Mouse (Mus musculus) A20 (cell line): ENCODE results near the gene Iqcg.
A peak's percentile ranks its signal among the peaks of the same experiment; 100 is the strongest.

ENCODE experiments used
- DNase-seq: peaks from one replicate; pipeline ENCODE4 v3.0.0-alpha.2; 2011; ENCODE audit warnings: low read depth, low spot score

The Iqcg gene

DNA sequence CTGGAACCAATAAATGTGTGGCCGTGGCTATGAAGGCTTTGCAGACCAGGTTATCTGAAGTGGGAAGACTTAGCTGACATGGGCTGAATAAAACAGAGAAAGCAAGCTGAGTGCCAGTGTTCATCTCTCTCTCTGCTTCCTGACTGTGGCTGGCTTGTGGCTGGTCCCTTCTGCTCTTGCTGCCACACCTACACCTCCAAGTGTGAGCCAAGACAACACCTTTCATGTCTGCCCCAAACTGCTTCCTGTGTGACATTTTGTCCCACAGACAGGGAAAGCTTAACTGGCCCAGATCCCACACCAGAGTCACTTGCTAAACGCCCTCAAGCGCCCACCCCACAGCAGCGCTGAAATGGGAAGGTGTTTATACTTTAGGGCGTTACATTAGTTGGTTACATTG, 2.9 kb downstream of the Iqcg start:
- no peak for DNase-seq

DNA sequence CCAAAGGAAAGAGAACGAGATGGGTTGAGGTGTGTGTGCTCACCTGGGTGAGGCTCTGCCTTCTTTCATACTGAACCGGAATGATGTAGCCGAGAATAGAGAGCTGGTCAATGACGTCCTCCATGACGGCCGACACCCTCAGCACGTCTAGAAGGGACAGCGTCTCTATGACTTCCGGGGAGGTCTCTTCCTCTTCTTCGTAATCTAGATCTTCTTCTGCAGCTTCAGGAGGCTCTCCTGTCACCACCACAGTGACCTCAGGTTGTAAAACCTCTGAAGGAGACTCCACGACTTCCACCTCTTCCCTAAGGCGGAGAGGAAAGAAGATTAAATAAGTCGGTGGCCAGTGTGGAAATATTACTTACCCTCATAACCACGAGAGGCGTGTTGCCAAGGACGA, 6.2 kb downstream of the Iqcg start:
- no peak for DNase-seq

GRCm38 (mm10) chr16:33048686-33049085, 7.3 kb downstream of the Iqcg start:
- no peak for DNase-seq

DNA sequence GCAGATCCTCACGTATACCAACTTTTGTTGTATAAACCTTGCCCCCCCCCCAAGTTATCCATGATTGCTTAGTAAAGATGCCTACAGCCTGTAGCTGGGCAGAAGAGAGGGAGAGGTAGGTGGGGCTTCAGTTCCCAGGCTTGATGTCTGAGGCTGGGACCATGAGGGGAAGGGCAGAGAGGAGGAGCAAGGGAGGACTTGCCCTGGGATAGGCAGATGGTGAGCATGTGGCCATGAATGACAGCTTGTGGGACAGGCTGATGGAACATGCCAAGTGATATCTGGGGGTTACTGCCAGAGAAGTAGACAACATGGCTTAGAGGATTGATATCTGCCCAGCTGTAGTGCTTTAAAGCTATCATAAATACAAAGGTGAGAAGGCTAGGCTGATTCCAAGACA, 8.0 kb downstream of the Iqcg start:
- DNase-seq: no peak

- peak; percentile 72 for DNase-seq
These were observed 12.8 kb downstream of the Iqcg start for GRCm38 (mm10) chr16:33043268-33043667.

- peak; percentile 16 for DNase-seq
These were observed 13.3 kb downstream of the Iqcg start for GRCm38 (mm10) chr16:33042682-33043081.

DNA sequence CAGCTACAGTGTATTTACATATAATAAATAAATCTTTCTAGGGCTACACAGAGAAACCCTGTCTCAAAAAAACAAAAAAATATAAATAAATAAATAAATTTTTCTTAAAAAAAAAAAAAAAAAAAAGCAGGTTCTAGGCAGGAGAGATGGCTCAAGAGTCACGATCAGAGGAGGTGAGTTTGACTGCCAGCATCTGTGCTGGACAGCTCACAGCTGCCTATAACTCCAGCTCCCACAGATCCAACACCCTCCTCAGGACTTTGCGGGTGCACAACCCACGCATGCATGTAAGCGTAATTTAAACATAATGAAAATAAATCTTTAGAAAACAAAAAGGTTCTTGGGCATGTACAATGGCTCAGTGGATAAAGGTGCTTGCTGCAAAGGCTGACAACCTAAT, 20.0 kb downstream of the Iqcg start:
- no peak for DNase-seq

GRCm38 (mm10) chr16:33026357-33026756, 29.7 kb downstream of the Iqcg start:
- DNase-seq: no peak

- DNase-seq: peak; percentile 57
These were observed 31.4 kb downstream of the Iqcg start for GRCm38 (mm10) chr16:33024456-33025104.

- peak; percentile 87 for DNase-seq
These were observed 32.3 kb downstream of the Iqcg start for GRCm38 (mm10) chr16:33023750-33024149.

DNA sequence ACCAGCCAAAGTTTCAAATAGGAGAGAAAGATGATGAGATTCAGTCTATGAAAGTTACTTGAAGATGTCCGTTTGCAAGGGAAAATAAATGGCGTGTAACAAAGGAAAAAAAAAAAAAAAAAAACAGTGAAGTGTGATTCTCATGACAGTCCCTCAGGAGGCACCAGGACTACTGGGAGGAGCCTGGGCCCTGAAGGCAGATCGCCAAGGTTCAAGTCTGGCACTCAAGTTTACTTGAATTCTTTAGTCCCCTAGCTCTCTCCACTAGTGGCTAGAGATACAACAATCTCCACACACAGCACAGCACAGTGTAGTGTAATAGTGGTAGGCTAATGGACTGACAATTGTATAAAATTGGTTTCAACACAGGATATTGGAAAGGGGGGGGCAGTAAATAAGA, 34.6 kb downstream of the Iqcg start:
- DNase-seq: no peak

DNA sequence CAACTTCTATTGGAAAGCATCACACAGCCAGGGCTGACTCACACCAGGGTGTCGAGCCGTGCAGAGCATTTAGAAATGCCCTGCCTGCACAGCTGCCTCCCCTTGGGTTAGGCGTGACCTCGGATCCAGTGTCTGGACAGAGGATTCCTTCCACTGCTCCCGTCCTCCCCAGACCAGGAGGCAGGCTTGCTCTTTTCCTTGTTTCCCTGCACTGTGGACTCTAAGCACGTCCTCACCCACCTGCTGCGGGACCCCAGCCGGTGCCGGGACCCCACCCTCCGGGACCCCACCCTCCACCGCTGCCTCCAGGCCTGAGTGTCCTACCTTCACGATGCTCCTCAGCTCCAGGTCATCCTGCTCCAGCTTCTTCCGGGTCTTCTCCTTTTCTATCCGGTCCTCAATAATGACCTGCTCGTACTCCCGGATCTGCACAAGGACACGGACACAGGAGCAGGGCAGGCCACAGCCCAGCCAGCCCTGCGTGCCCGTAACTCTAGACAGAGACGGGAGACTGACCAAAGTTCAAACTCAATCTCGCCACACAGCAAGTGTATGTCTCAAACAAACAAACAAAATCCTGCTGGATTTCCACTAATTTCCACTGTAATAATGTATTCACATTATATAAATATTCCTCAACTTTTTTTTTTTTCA, 36.8 kb downstream of the Iqcg start:
- no peak for DNase-seq

- DNase-seq: peak; percentile 26
These were observed 38.2 kb downstream of the Iqcg start for GRCm38 (mm10) chr16:33017677-33018349.

- DNase-seq: no peak
These were observed 40.0 kb downstream of the Iqcg start for GRCm38 (mm10) chr16:33015986-33016385.

GRCm38 (mm10) chr16:33015396-33015907, 40.6 kb downstream of the Iqcg start:
- no peak for DNase-seq

DNA sequence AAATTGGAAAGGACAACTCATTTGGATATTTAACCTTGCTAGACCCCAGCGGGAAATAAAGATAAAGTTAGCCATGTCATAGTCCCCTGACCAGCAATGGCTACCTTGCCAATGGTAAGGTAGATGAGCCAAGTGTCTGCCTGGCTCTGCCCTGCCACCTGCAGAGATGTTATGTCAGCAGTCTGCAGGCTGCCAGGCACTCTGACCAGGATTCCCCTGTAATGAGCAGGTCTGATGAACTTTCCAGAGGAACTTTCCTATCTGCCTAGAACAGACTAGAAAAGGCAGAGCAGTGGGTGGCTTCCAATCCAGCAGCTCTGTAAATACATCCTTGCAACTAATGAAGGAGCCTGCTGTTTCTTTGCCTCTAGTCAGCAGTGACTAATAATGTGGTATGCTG, 41.1 kb downstream of the Iqcg start:
- no peak for DNase-seq

DNA sequence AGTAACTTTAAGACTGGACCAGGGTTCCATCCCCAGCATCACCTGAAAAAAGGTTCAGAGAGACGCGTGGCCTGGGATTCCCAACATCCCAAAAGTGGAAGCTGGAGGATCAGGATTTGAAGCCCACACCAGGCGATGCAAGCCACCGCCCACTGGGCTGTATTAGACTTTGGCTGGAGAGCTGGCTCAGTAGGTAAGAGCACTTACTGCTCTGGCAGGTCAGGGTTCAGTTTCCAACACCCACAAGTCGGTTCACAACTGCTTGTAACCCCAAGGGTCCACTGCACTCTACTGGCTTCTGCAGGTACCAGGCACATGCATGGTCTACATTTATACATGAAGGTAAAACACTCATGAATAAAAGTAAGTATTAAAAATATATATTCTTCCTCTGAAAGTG, 42.2 kb downstream of the Iqcg start:
- DNase-seq: no peak

DNA sequence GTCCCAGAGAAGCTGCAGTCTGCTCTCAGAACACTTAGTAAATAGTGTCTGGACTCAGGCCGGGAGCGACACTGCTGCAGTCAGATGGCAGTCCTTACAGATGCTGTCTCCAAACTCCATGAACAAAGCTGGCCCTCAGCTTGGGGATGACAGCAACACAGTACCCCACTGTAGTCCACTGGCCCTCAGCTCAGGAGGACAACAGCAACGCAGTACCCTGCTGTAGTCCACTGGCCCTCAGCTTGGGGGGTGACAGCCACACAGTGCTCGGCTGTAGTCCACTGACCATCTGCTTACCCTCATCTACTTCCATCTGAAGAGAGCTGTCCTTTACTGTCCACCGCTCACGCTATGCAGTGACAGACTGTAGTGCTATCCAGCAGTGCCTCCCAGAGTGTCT, 45.9 kb downstream of the Iqcg start:
- no peak for DNase-seq

- DNase-seq: no peak
These were observed 48.6 kb downstream of the Iqcg start for GRCm38 (mm10) chr16:33007436-33007835.

DNA sequence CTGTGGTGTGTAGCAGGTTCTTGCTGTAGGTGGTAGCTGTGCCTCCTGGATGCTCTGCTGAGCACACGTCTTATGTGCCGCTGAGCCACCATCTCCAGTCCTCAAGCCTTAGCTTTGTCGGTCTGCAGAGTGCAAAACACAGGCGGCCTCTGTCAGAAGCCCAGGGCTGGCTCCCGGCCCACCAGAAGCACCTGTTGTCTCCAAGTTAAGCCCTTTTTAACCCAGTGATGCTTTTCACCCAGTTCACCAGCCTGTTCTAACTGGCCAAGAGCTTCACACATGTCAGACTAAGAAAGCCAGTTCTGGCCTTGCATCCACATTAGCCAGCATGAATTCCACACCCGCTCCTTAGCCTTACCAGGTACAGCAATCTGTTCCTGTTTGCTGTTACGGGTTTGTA, 49.1 kb downstream of the Iqcg start:
- no peak for DNase-seq

DNA sequence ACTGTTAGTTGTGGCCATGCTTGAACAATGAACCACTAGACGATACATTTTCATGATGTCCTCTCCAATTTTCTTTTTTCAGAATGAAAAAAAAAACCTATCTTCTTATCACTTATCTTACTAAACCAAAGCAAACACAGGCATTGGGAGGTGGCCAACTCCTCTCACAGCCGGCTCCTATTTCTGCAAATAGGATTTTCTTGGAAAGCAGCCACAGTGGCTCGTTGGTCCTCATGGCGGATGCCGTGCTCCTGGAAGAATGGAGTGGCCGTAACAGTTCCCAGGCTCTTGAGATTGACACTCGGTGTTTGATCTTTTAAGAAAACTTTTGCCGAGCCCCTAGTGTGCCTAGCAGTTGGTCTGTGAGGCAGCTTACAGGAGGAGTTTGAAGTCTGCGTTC, 50.8 kb downstream of the Iqcg start:
- DNase-seq: no peak

DNA sequence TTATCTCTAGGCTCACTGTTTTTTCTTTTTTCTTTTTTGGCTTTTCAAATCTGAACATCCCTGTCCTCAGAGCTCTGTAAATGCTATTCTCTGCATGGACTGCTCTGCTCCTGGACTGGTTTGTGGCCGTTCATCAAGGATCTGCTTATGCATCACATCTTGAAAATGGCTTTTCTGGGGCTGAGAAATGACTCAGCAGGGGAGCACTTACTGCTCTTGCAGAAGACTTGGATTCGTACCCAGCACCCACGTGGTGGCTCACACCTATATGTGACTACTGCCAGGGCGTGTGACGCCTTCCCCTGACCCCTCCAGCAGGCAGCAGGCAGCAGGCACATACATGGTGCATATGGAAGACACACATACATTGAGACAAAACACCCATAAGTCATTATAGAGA, 63.9 kb downstream of the Iqcg start:
- no peak for DNase-seq

DNA sequence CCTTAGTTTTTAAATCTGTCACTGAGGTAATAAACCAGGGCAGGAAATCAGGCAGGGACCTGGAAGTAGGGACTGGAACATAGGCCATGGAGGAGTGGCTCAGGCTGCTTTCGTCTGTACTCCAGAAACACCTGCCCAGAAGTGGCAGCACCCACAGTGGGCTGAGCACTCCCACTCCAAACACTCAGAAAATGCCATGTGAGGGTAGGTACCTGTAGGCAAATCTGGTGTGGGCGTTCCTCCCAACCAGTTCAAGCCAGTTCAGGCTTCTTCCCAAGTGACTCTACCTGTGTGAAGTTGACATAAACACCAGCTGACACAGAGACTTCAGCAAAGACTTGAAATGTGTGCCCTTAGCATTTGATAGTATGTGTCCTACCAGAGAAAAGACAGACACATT, 71.4 kb downstream of the Iqcg start:
- no peak for DNase-seq
